Mouse (Mus musculus): ENCODE results near the gene Comt.

Gene Comt

DNA sequence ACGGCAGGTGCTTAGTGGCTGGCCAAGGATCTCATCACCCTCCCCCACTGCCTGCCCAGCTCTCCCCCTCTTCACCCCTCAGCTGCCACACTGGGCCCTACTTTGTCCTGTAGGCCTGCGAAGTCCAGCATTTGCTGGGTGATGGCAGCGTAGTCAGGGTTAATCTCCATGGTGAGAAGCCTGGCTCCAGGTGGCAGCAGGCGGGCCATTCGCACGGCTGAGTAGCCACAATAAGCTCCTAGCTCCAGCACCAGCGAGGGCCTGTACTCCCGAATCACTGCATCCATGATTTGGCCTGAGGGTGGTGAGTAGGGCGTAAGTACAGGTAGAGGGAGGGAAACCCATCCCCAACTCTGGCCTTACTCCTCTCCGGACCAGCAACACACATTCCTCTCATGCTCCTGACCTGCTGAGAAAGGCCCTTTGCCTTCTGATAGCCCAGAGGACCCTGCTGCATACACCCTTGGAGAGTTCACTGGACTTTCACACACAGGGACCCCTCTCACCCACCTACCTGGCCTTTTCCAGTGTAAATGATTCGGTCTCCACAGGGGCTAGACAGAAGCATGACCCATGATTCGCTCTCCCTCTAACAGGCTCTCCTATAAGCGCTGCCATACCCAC lies 15.5 kb downstream of the Comt start:
- no peak for DNase-seq (ENCODE audit: low spot score)

GRCm38 (mm10) chr16:18410418-18410817 lies 16.2 kb downstream of the Comt start:
- no peak for DNase-seq (ENCODE audit: low spot score)

- no peak for DNase-seq (ENCODE audit: low spot score)
These were observed 16.9 kb downstream of the Comt start for GRCm38 (mm10) chr16:18409776-18410175.

- no peak for DNase-seq (ENCODE audit: low spot score)
These were observed 18.7 kb downstream of the Comt start for GRCm38 (mm10) chr16:18407912-18408311.

DNA sequence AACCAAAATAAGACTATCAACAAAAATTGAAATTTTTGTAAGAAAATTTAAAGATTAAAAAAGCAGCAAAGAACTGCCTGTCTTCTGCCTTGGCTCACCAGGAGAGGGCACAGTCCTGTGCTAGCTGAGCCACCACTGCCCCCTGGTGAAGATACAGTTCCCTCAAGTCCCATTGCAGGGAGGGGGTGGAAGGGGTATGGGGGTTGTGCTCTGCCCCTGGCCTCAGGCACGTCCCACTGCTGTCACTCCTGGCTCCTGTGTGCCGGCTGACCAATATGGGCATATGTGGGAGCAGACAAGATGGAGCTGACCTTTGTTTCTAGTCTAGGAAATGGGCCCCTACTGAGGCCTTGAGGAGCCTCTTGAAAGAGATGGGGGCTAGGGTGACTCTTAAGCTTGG lies 20.4 kb downstream of the Comt start:
- no peak for DNase-seq (ENCODE audit: low spot score)

DNA sequence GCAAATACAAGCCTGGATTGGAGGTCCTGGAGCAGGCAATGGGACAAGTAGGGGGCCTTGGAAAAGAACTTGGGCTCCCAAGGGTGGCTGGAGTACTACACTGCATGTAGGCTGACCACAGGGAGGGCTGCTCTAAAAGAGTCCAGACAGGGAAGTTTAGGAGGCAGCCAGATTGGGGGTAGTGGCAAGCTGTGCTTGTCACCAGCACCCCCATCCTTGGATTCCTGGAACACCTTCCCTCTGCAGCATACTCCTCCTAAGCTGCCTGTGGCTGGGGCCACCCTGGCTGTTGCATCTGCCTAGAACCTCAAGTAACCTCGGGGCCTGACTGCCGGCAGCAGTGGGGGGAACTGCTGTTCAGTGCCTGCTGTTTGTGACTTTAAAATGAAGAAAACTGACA lies 20.8 kb downstream of the Comt start:
- DNase-seq (ENCODE audit: low spot score) = no peak

- no peak for DNase-seq (ENCODE audit: low spot score)
These were observed 21.4 kb downstream of the Comt start for GRCm38 (mm10) chr16:18405091-18405854.

- no peak for DNase-seq (ENCODE audit: low spot score)
These were observed 23.4 kb downstream of the Comt start for GRCm38 (mm10) chr16:18403285-18403684.

GRCm38 (mm10) chr16:18400472-18401216 lies 26.0 kb downstream of the Comt start:
- no peak for DNase-seq (ENCODE audit: low spot score)

DNA sequence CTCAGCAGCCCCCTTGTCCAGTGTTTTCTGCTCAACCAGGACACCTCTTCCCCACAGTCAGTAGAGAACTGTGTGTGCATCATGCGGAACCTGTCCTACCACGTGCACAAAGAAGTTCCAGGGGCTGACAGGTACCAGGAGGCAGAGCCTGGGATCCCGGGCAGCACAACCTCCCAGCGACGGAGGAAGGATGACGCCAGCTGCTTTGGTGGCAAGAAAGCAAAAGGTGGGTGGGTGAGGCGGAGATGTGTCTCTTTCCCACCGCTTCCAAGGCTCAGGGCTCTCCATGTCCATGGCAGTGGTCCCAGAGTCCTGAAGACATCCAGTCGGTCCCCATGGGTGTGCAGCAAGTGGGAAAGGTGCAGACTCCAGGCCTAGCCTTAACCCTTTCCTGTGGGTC lies 26.6 kb downstream of the Comt start:
- DNase-seq (ENCODE audit: low spot score) = no peak

GRCm38 (mm10) chr16:18396791-18397621 lies 29.6 kb downstream of the Comt start:
- no peak for DNase-seq (ENCODE audit: low spot score)

- no peak for DNase-seq (ENCODE audit: low spot score)
These were observed 30.5 kb downstream of the Comt start for GRCm38 (mm10) chr16:18396201-18396600.

GRCm38 (mm10) chr16:18395620-18396036 lies 31.0 kb downstream of the Comt start:
- DNase-seq (ENCODE audit: low spot score) = no peak

GRCm38 (mm10) chr16:18394777-18395619 lies 31.7 kb downstream of the Comt start:
- DNase-seq (ENCODE audit: low spot score) = no peak

DNA sequence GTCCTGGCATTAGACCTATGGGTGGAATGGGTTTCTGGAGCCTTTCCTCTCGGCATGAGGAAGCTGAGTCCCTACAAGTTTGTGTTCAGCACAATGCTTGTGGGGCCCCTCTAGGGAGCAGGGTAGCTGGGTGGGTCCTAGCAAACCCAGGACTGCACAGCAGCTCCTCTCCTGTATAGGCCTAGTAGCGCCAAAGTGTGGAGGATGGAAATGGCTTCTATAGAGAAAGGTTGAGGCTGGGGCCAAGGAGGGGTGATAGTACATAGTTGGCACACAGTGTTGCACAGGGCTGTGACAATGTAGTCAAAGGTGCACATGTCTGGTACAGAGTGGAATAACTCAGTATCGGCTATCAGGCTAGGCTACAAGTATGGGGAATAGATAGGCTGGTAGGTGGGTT lies 32.6 kb downstream of the Comt start:
- DNase-seq (ENCODE audit: low spot score) = no peak

GRCm38 (mm10) chr16:18393595-18393994 lies 33.1 kb downstream of the Comt start:
- no peak for DNase-seq (ENCODE audit: low spot score)

GRCm38 (mm10) chr16:18392469-18393426 lies 33.9 kb downstream of the Comt start:
- DNase-seq (ENCODE audit: low spot score) = peak; percentile 47

DNA sequence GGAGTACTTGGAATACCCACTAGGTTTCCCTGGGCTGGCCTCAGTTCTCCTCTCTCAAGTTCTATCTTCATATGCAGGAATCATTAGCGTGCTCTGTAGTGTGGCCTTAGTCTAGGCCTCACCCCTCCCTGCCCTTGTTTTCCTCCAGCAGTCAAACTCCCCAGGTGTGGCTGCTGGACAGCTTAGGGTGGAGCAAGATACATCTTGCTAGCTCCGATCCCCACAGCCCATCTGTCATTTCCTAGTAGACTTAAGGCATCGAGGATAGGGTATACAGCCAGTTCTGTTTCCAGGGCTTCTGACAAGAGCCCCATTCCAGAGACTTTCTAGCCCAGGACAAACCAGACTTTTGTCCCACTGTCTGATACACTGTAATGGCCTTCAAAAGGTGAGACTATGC lies 34.9 kb downstream of the Comt start:
- no peak for DNase-seq (ENCODE audit: low spot score)

GRCm38 (mm10) chr16:18391127-18391526 lies 35.5 kb downstream of the Comt start:
- DNase-seq (ENCODE audit: low spot score) = no peak

DNA sequence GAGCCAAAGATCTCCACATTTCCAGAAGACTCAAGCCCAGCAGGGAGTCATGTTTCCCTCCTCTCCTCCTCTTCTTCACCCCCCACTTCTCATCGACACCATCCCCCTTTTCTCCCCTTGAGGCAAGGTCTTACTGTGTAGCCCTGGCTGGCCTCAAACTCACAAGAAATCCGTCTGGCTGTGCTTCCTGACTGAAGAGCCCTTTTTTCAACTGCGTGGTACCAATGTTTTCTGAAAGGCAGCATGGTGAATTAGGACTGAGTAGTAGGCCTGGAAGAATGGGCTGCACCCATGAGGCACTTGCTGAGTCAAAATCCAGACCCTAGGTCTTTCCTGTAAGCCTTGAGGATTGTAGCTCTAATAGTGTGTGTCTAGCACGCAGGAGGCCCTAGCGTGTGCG lies 36.3 kb downstream of the Comt start:
- DNase-seq (ENCODE audit: low spot score) = no peak
